Mouse (Mus musculus): Measurements from ENCODE around the gene Camta1.
"Not testable (repeated sequence)": the region's sequence is repeated elsewhere in the genome, so short reads cannot be mapped to it uniquely, and the experiment has no call there.

The Camta1 gene

DNA sequence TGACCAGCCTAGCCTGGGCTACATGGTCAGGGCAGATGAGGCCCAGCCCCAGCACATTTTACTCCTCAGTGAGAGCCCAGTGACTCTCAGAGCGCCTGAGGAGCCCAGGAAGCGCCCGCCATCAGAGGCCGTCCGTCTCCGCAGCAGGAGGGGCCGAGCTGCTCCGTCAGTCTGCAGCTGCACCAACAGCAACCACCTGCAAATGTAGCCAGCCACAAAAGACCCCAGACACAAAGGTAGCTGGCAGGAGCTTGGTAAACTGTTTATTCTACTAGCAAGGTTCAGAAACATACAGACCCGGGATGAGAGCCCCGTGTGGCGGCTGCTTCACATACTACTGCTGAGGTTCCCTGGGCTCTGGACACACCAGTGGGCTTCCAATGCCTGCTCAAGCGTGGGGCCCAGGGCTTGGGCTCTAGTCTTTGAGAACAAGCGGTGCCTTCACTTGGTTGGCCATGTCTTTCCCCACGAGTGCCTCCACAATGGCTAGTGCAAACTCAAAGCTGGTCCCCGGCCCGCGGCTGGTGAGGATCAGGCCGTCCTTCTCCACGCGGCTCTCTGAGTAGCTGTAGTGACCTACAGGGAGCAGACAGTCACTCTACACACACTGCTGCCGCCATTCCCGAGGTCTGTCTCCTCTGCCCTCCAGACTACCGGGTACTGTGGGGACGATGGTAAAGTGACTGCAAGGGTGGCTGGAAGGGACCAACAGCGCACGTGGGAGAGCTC is 964.6 kb downstream of the Camta1 start:
- DNase-seq (ENCODE audit: low spot score in 2 of 2), result peak; percentile 62 to 74

DNA sequence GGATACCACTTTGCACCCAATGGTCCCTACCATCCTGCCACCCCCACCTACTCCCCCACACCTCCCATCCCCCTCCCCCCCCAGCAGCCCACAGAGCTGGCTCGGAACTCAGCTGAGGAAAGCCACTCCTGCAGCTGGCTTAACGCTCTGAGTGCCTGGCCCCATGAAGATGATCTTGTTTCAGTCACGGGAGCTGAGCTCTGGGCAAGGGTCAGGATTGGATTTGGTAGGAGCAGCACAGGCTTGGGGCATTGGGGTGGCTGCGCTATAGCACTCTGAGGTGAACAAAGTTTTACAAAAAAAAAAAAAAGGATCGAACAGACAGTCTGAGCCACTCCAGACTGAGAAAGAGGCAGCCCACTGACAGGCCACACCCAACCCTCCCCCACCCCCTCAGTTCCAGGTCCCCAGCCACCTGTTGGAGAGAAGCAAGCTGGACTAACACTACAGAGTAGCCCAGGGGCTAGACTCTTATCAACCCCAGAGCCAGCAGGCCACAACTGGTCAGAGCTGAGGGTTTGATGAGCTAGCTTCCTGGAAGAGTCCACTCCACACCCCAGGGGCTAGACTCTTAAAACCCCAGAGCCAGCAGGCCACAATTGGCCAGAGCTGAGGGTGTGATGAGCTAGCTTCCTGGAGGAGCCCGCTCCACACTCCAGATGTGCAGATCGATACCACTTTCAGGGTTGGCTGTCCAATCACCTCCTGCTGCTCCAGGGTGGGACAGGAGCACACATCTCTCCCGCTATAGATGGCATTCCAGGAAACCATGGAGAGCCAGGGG is 966.8 kb downstream of the Camta1 start:
- DNase-seq (ENCODE audit: low spot score in 2 of 2), result no peak

DNA sequence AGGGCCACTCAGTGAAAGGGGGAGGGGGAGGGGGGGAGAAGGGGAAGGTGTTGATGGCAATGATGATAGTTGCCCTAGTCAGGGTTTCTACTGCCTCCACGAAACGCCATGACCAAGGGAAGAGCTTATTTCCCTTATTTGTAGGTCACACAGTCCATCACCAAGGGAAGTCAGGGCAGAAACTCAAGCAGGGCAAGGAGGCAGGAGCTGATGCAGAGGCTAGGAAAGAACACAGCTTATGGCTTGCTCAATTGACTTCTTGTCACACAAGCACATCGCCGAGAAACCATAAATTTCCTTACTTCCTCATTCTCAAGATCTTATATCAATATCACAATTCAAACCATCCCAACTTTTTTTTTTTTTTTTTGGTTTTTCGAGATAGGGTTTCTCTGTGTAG is 970.4 kb downstream of the Camta1 start:
- DNase-seq (ENCODE audit: low spot score in 2 of 2), result no peak

DNA sequence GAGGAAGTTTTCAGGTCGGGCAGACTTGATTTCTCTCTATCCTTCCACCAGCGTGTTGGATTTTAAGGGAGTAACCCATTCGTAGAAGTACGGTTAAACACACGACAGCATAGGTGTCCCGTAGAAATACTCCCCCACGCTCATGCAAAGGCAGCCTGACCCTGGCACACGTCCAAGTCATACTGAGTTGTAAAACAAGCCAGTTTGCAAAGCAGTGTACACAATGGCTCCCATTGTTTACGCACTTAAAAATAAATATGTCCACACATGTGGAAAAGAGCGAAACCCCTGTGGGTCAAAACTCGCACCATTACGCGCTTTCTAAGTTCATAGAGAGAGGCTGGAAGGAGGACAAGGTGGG is 971.7 kb downstream of the Camta1 start:
- DNase-seq (ENCODE audit: low spot score in 2 of 2), result no peak

DNA sequence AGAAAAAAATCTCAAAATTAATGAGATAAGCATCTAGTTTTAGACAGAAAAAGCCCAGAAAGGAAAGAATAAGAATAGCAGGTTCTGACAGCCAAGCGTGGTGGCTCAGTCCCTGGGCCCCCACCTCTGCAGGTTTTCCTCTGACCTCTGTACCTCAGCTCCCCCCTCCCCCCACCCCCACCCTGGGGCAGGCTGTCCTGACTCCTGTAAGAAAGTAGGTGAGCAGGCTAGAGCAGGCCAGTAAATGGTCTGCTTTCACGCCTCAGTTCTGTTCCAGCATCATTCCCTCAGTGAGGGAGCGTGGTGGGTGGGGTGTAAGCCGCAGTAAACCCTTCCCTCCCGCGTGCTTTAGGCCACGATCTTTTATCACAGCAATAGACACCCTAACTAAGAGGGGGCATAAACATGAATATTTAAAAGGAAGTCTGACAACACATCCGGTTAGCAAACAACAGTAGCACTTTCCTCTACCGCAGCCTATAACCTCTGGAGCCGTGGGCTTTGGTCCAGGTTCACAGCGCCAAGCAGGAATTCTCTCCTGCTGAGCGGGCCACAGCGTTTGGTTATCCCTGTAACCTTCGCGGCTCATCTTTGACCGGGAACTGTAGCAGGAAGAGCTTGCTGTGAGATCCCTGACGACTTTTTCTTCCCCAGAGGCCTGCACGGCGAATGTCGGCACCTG is 972.3 kb downstream of the Camta1 start:
- DNase-seq (ENCODE audit: low spot score in 2 of 2), result no peak

DNA sequence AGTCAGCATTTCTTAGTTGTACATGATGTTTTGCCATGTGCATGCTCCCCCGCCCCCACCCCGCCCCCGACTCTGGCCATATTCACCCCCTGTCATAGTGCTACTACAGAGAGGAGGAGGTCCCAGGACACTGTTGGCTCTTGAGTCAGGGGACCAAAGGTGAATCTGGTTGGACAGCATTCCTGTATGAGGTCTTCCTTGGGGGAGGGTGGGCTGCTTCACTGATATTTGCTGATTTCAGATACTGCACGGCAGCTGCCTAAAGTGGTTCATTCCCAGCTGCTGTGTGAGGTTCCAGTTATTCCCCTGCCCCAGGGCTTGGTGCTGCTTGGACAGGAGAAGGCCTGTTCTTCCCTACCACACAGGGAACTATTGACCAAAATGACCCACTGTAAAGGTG is 973.2 kb downstream of the Camta1 start:
- DNase-seq (ENCODE audit: low spot score in 2 of 2), result no peak

DNA sequence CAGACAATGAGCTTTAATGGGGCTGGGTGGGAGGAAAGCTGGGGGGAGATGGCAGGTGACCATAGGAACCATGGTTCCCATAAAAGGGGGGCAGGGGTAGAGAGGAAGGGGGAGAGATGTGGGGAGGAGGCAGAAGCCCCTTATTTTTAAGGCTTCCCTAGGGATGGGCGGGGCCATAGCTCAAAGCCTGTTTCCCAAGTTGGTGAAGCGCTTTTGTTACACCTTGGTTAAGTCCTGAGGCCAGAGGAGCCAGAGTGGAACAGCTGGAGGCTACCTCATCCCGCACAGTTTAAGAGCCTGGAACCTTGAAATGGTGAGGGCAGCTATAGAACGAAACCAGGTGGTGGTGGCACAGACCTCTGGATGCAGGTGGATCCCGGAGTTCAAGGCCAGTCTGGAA is 973.8 kb downstream of the Camta1 start:
- no peak for DNase-seq (ENCODE audit: low spot score in 2 of 2)

DNA sequence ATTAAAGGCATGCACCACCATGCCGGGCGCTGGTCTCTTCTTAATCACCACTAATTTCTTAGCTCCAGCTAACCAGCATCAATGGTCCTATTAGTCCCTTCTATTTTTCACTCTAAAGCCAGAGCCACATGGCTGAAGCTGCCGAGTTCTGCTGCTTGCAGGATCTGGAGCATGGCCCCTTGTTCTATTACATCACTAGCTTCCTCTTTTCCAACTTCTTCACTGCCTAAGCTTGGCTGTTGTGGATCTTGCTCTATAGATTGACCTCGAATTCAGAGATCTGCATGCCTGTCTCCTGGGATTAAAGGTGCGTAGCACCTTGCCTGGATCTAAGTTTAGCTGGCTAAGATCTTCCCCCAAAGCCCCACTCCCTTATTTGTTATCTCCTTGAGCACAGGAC is 979.0 kb downstream of the Camta1 start:
- no peak for DNase-seq (ENCODE audit: low spot score in 2 of 2)

DNA sequence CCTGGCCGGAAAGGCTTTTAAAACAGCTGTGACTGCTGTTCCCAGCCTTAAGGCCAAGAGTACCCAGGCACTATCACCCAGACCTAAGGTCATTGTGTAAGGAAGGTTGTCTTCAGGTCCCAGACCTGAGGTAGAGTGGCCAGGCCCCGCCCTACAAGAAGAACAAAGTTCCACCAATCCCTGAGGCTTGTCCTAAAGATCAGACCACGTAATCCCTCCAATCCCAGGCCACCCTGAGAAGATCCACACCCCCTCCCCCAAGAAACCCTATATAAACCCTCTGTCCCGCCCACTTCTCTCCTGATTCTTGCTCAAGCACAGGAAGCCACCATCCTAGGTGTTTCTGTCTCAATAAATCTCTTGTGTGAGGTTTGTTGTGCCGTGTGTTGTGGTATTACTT is 981.3 kb downstream of the Camta1 start:
- DNase-seq (ENCODE audit: low spot score in 2 of 2), result no peak

DNA sequence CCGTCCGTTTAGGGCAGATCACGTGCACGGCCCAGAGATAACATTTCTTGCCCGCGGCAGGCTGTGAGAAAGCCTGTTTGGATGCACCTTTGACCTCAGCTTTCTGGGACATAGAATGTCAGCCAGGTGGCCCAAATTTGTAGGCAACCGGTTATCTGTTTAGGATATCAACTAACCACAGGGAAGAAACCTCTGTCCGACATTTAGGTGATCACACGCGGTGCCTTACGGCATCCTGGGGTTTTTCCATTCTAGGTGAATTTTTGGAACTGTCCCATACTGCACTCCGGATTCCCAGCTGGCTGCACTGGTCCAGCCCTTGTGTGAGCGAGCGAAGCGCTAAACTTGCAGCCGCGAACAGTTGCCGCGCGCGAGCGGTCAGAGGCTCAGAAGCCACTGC is 982.0 kb downstream of the Camta1 start:
- no peak for DNase-seq (ENCODE audit: low spot score in 2 of 2)

DNA sequence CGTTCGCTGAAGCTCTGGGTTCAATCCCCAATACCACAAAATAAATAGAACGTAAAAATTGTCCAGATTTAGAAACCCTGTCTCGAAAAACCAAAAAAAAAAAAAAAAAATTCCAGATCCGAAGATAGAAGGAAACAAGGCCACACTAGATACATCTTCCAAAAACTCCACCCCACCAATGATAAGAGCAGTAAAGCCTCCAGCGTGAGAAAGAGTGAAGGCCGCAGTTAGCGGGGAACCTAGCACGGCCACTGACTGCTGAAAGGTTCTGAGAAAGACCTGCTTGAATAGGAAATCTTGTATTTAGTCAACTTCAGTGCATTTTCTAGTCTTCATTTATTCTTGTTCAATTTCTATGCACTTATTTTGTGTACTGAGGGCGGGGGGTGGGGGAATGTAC is 986.3 kb downstream of the Camta1 start:
- no peak for DNase-seq (ENCODE audit: low spot score in 2 of 2)

DNA sequence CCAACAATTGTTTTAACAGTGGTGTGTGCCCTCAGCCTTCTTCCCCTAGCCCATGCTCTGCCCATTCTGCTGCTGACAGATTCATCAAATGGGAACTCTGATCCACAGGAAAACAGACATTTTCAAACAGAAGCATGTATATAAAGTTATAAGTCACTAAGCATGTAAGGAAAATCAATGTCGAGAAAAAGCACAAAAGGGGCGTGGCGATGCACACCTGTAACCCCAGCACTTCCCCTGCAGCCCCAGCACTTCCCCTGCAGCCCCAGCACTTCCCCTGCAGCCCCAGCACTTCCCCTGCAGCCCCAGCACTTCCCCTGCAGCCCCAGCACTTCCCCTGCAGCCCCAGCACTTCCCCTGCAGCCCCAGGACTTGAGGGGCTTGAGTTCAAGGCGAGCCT is 987.3 kb downstream of the Camta1 start:
- DNase-seq (ENCODE audit: low spot score in 2 of 2), result not testable (repeated sequence)

DNA sequence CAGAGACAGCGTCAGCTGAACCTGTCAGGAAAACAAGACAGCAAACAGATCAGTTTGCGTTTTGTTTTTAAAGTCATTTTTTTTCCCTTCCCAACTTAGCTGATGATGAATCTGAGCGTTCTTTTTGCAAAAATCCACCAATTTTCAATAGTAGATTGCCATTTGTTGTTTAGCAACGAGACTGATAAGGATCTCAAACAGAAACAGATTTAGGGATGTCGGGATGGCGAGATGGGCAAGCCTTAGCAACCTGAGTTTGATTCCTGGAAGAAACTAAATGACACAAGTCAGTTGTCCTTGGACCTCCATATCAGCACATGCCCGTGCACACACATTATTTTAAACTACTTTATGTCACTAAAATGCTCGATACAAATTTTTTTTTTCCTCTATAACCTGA is 989.0 kb downstream of the Camta1 start:
- DNase-seq (ENCODE audit: low spot score in 2 of 2), result no peak

DNA sequence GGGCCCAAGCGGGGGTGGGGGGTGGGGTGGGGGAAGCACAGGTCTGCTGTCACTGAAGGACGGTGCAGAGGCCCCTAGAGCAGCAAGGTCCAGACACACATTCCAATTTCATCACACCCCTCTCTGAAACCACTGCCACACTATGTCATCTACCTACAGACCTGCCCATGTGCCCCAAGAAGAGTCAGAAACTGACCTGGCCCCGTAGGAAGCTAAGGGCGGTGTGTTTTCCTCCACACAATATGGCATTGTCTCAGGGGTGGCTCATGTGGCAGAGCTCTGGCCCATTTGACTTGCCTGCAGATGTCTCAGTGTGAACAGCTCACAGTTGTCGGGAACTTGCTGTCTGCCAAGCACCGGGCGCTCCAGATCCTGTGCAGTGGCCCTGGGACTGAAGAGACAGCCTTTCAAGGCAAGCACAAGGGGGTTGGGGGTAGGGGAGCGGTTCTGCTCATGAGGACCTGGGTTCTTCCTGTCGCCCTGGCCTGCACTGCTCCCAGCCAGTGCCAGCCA is 989.5 kb downstream of the Camta1 start:
- DNase-seq (ENCODE audit: low spot score in 2 of 2), result no peak

DNA sequence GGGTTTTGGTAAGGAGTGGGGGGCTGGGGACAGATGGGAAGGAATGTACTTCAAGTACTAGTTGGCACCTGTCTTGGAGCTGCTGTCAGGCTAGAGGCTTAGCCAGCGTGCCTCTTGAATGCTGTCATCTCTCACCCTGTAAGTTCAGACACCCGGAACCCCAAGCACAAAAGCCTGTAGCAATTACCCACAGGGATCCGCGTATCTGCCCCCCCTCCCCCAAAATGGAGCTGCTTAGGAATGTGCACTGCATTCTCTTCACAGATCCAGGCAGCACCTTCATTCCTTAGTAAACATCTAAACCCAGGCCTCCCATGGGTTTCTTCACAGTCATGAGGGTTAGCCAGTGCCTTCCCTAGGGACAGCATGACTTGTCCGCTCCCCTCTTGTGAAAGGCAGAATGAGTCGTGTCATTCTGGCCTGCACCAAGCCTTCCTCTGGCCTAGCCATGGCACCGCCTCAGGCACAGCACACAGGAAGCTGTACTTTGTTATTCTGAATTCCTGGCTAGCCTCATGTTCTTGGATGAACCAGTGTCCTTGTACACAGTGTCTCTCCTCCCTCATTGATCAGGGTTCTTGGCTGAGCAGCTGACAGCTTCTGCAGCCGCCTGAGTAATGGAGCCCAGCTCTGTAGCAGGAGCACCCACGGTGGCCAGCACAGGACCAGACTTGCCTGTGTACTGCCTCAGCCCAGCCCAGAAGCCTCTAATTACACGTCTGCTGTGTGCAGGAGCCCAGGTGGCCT is 990.1 kb downstream of the Camta1 start:
- no peak for DNase-seq (ENCODE audit: low spot score in 2 of 2)

DNA sequence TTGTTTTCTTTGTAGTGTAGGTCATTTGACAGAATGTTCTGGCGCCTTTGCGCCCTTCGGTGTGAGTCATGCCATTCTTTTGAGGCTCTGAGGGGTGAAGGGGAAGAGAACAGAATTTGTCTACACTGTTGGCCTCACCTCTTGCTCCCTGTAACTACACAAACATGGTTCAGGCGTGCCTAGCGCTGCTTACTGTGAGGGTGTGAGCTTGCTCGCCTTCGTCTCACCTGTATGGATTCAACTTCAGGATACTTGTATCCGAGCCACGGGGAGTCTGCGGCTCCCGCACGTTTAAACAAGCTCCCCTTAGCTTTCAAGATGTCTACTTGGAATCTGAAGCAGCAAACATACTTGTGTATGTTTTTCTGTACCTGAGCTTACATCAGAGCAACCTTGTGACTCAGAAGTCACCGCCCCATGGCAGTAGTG is 990.7 kb downstream of the Camta1 start:
- DNase-seq (ENCODE audit: low spot score in 2 of 2), result no peak

DNA sequence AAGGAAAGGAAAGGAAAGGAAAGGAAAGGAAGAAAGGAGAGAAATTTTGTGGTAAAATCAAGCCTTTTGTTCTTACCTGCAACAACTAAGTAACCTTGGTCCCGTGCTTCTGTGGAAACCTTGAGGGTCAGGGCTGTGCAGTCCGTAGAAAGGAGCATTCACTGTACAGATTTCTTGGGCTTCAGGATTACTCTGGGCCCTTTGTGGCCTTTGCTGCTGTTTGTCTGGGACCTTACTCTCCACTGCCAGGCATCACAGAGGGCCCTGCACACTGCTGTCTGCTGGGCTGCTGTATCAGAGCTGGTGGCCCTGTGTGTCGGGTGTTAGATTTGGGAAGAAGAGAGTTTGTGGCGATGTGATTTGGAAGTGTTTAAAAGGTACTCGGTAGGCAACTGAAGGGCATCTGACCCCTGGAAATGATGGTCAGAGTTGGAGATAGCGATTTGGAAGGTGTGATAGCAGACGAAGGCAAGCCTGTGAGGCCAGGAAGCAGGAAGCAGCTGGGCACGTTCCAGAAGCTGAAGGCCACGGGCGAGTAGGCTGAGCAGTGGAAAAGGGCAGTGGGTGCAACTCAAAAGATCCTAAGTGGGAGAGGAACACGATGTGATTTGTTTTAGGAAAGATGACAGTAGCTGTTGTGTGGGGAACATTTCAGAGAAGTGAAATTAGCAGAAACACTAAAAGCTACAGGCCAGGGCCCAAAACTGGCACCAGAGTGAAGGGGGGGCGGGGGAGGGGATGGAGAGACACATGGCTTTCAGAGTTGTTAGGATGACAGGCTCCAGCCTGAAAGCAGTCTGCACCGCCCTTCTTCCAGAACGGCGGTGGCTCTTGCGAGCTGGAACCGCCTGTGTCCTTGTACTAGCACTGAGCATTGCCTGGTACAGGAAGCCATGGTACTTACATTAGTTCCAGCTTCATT is 992.1 kb downstream of the Camta1 start:
- DNase-seq (ENCODE audit: low spot score in 2 of 2), result no peak

DNA sequence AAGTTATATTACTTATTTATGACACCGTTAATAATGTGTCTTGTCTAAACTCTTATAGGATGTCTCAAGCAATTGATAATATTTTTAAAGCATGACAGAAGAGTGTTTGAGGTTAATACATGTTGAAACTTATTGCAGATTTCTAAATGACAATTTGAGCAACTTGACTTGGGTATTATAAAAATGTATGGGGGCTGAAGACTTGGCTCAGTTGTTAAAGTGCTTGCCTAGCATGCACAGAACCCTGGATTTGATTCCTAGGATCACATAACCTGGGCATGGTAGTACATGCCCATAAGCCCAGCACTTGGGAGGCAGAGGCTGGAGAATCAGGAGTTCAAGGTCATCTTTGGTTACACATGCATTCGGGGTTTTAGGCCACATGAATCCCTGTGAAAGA is 992.8 kb downstream of the Camta1 start:
- DNase-seq (ENCODE audit: low spot score in 2 of 2), result no peak

DNA sequence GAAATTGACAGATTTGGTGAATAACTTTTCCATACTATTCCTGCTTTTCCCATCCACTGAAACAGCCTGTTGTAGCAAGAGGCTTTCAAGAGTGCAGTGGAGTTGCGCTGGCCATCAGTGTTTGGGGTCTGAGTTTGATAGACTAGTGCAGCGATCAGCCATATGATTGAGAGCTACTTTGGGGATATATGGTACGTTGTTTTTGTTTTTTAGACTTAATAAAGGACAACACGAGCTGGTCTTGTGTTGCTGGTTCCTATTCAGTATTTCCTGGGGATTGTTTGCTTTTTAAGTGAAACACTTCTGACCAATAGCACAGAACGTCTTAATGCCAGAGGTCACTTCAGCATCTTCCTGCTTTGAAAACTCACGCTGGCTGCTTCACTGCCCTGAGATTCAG is 993.5 kb downstream of the Camta1 start:
- no peak for DNase-seq (ENCODE audit: low spot score in 2 of 2)

All from thymus, postnatal 10 days (tissue).